Mouse (Mus musculus): Measurements from ENCODE around the gene Foxo3.

Gene Foxo3

GRCm38 (mm10) chr10:42221996-42222395 is 54.6 kb downstream of the Foxo3 start:
- DNase-seq = no peak

- no peak for DNase-seq
Observed at GRCm38 (mm10) chr10:42221136-42221891, 55.2 kb downstream of the Foxo3 start.

GRCm38 (mm10) chr10:42220418-42220952 is 56.1 kb downstream of the Foxo3 start:
- peak; percentile 61 to 68 for DNase-seq

- DNase-seq = no peak
Observed at GRCm38 (mm10) chr10:42211407-42211806, 65.1 kb downstream of the Foxo3 start.

GRCm38 (mm10) chr10:42210641-42211040 is 65.9 kb downstream of the Foxo3 start:
- no peak for DNase-seq

GRCm38 (mm10) chr10:42209809-42210208 is 66.7 kb downstream of the Foxo3 start:
- no peak for DNase-seq

GRCm38 (mm10) chr10:42207612-42208011 is 68.9 kb downstream of the Foxo3 start:
- DNase-seq = no peak

GRCm38 (mm10) chr10:42204768-42205412 is 71.7 kb downstream of the Foxo3 start:
- DNase-seq = no peak

- no peak for DNase-seq
Observed at GRCm38 (mm10) chr10:42203321-42204155, 73.0 kb downstream of the Foxo3 start.

- no peak for DNase-seq
Observed at GRCm38 (mm10) chr10:42202561-42202960, 74.0 kb downstream of the Foxo3 start.

- no peak for DNase-seq
Observed at GRCm38 (mm10) chr10:42199472-42199871, 77.1 kb downstream of the Foxo3 start.

- no peak for DNase-seq
Observed at GRCm38 (mm10) chr10:42198682-42199081, 77.9 kb downstream of the Foxo3 start.

GRCm38 (mm10) chr10:42194784-42195183 is 81.8 kb downstream of the Foxo3 start:
- no peak for DNase-seq

- no peak for DNase-seq
Observed at GRCm38 (mm10) chr10:42193981-42194380, 82.6 kb downstream of the Foxo3 start.

- peak; percentile 36 to 37 for DNase-seq
Observed at GRCm38 (mm10) chr10:42192951-42193350, 83.6 kb downstream of the Foxo3 start.

- no peak for DNase-seq
Observed at GRCm38 (mm10) chr10:42189674-42190434, 86.7 kb downstream of the Foxo3 start.

- DNase-seq = no peak
Observed at GRCm38 (mm10) chr10:42189037-42189436, 87.5 kb downstream of the Foxo3 start.

- peak in 1 of 2 experiments; percentile 15 for DNase-seq
Observed at GRCm38 (mm10) chr10:42188091-42188490, 88.5 kb downstream of the Foxo3 start.

GRCm38 (mm10) chr10:42186941-42187401 is 89.6 kb downstream of the Foxo3 start:
- DNase-seq = no peak

- DNase-seq = no peak
Observed at GRCm38 (mm10) chr10:42180333-42180732, 96.2 kb downstream of the Foxo3 start.

GRCm38 (mm10) chr10:42178751-42179150 is 97.8 kb downstream of the Foxo3 start:
- no peak for DNase-seq

Measured in B cell, adult 2 months (primary cell).